In the genomic region with DNA sequence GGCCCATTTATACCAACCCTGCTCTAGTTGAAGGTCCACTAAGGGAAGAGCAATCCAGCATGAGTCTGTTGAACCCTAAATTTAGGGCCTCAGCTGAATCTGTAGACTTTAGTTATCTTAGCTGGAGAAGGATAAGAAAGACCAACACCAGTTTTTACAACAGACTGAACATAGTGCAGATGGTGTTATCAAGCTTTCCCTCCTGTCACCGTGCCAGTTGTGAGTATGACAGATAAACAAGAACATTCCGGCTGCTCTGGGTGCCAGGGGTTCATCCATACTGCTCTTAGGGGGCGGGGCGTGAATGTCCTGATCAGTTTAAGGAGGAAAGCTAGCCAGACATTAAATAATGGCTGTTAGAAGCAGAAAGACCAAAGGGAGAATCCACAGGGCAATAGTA, we compare ENCODE assay signal across 18 mouse cellular contexts. TPM values are rescaled to one million over a fixed set of nuclear protein-coding genes. Genes with fewer than 3 reads are reported as not detected.
DNase-seq lines count a peak whose midpoint lies in the region; ATAC-seq and TF ChIP-seq lines count a peak whose summit lies in the region.
"Had no signal": no experiment of that assay in that cellular context is flagged by ENCODE, and none has a peak within 500 bp of the region (broad histone marks: within the 10 kb centered on the region; RNA-seq: fewer than 3 reads in every experiment).

No protein-coding gene starts in this region.

- peaks cover 21 to 38% of the 10 kb centered on the region in 2 experiments for H3K36me3 ChIP-seq in MEL (ENCODE audit: control insufficient read depth in 1 of 2, insufficient read depth in 2 of 2, low read length in 2 of 2)
- H3K36me3 ChIP-seq in lung, postnatal 0 days (ENCODE audit: insufficient read depth, low read length): peaks cover 32% of the 10 kb centered on the region

- H3K4me2 ChIP-seq in lung, postnatal 0 days (replicated peaks; ENCODE audit: low read depth, low read length): no peak overlapping the region
- H3K4me2 ChIP-seq: heart, embryonic 13.5 days; hindbrain, embryonic 12.5 days; limb, embryonic 15.5 days; midbrain, embryonic 11.5 days had no signal

- H3K9ac ChIP-seq in MEL (ENCODE audit: control insufficient read depth, low read depth, low read length, poor library complexity, severe bottlenecking): no peak overlapping the region
- no peak overlapping the region for H3K9ac ChIP-seq in lung, postnatal 0 days (replicated peaks; ENCODE audit: low read depth)
- H3K9ac ChIP-seq: heart, embryonic 13.5 days; hindbrain, embryonic 12.5 days; limb, embryonic 15.5 days had no signal

- H3K4me3 ChIP-seq in MEL (ENCODE audit: control insufficient read depth in 1 of 2, insufficient read depth in 1 of 2, low read depth in 2 of 2, low read length in 2 of 2): no peak overlapping the region
- H3K4me3 ChIP-seq in lung, postnatal 0 days (ENCODE audit: low read depth, low read length): no peak overlapping the region
- H3K4me3 ChIP-seq: erythroblast, embryonic 14.5 days; heart, embryonic 13.5 days; hindbrain, embryonic 12.5 days; limb, embryonic 15.5 days had no signal

- peaks cover 19% of the 10 kb centered on the region for H3K79me2 ChIP-seq in MEL (ENCODE audit: control insufficient read depth, insufficient read depth, low read length, poor library complexity)

- TF ChIP-seq RAD21 in MEL (IDR thresholded peaks at IDR 0.05; ENCODE audit: low read depth, low read length): no peak

- WGBS in lung, postnatal 0 days: 81% methylated on average over 4 of the region's 4 CpGs

- ATAC-seq in lung, postnatal 0 days: no peak

- no peak for TF ChIP-seq POLR2A in MEL (IDR thresholded peaks at IDR 0.05; ENCODE audit: control insufficient read depth in 1 of 2, insufficient read depth in 1 of 2, low read depth in 1 of 2, low read length in 2 of 2, poor library complexity in 1 of 2)

- H3K9me3 ChIP-seq in MEL (replicated peaks; ENCODE audit: insufficient read depth, low read length): no peaks in the 10 kb centered on the region
- no peaks in the 10 kb centered on the region for H3K9me3 ChIP-seq in lung, postnatal 0 days (ENCODE audit: low read length)
- H3K9me3 ChIP-seq: heart, embryonic 13.5 days; hindbrain, embryonic 12.5 days; limb, embryonic 15.5 days had no signal

- peak; percentile 77 to 88 for TF ChIP-seq EP300 in MEL (IDR thresholded peaks at IDR 0.05; ENCODE audit: low read depth in 1 of 2, low read length in 2 of 2)
- no peak for TF ChIP-seq EP300 in lung, postnatal 0 days (IDR thresholded peaks at IDR 0.05)

- H3K27ac ChIP-seq in MEL (ENCODE audit: control insufficient read depth, low read depth, low read length): peak overlapping the region; percentile 2; the same call in 1 of the 2 replicates
- H3K27ac ChIP-seq in lung, postnatal 0 days (ENCODE audit: low read length): no peak overlapping the region
- H3K27ac ChIP-seq: heart, embryonic 13.5 days; hindbrain, embryonic 12.5 days; limb, embryonic 15.5 days had no signal

- TF ChIP-seq CTCF in MEL (IDR thresholded peaks at IDR 0.05 in 2 of 3, conservative IDR thresholded peaks at IDR 0.05 in 1 of 3; ENCODE audit: control insufficient read depth in 1 of 3, insufficient read depth in 1 of 3, low read depth in 2 of 3, low read length in 3 of 3, poor library complexity in 1 of 3, severe bottlenecking in 1 of 3): no peak
- no peak for TF ChIP-seq CTCF in lung, postnatal 0 days (IDR thresholded peaks at IDR 0.05)

- DNase-seq in kidney, postnatal 10 days: peak; percentile 74
- no peak for DNase-seq in kidney, adult 11 months
- DNase-seq in MEL (ENCODE audit: low read depth, low spot score): peak; percentile 80
- peak; percentile 82 for DNase-seq in c-Kit-positive CD71-positive TER-119-positive erythroid progenitor cells, embryonic 14.5 days (ENCODE audit: low spot score)
- peak; percentile 34 for DNase-seq in lung, postnatal 0 days (ENCODE audit: low spot score)
- DNase-seq in heart, adult 8-10 months (ENCODE audit: low spot score): no peak
- no peak for DNase-seq in cerebellum, adult 11-12 months
- DNase-seq in embryo, embryonic 10 days (ENCODE audit: low spot score): no peak
- DNase-seq: gastrocnemius, postnatal 25 days; thymus, adult 2 months had no signal

- H3K4me1 ChIP-seq in MEL (ENCODE audit: control insufficient read depth in 1 of 2, insufficient read depth in 2 of 2, low read length in 2 of 2): peaks cover 22 to 29% of the 10 kb centered on the region in 2 experiments
- H3K4me1 ChIP-seq in lung, postnatal 0 days (ENCODE audit: insufficient read depth, low read depth, low read length): peaks cover 19% of the 10 kb centered on the region

- H3K27me3 ChIP-seq in MEL (ENCODE audit: control insufficient read depth in 1 of 2, insufficient read depth in 2 of 2, low read length in 2 of 2): no peaks in the 10 kb centered on the region
- no peaks in the 10 kb centered on the region for H3K27me3 ChIP-seq in lung, postnatal 0 days (replicated peaks; ENCODE audit: insufficient read depth, low read length)
- H3K27me3 ChIP-seq: heart, embryonic 13.5 days; hindbrain, embryonic 12.5 days; limb, embryonic 15.5 days had no signal

TF ChIP-seq in MEL, 35 proteins besides CTCF, POLR2A, EP300 and RAD21:
- TF ChIP-seq POLR2AphosphoS2 (IDR thresholded peaks at IDR 0.05; ENCODE audit: low read length) (no peak), GABPA (IDR thresholded peaks at IDR 0.05; ENCODE audit: low read depth, low read length) (no peak), USF2 (IDR thresholded peaks at IDR 0.05; ENCODE audit: borderline replicate concordance in 1 of 2, insufficient read depth in 1 of 2, low read depth in 1 of 2, low read length in 2 of 2) (no peak), RCOR1 (IDR thresholded peaks at IDR 0.05; ENCODE audit: low read depth, low read length) (peak; percentile 79), ZNF384 (IDR thresholded peaks at IDR 0.05; ENCODE audit: low read depth, low read length) (no peak), TAL1 (IDR thresholded peaks at IDR 0.05; ENCODE audit: low read length) (peak; percentile 78), MEF2A (IDR thresholded peaks at IDR 0.05; ENCODE audit: extremely low read depth, insufficient replicate concordance, low read depth, low read length, poor library complexity, severe bottlenecking) (peak; percentile 63; the same call in 1 of the 2 replicates), KAT2A (conservative IDR thresholded peaks at IDR 0.05; ENCODE audit: low read depth, low read length) (no peak), USF1 (IDR thresholded peaks at IDR 0.05; ENCODE audit: low read depth, low read length) (0 out of 2 replicates have a peak, but pooled peaks have one; percentile 8), SIN3A (IDR thresholded peaks at IDR 0.05; ENCODE audit: low read length) (peak; percentile 76), BHLHE40 (IDR thresholded peaks at IDR 0.05; ENCODE audit: borderline replicate concordance, low read depth, low read length) (no peak; the same call in 1 of the 2 replicates), CHD2 (IDR thresholded peaks at IDR 0.05; ENCODE audit: low read length) (no peak), GATA1 (IDR thresholded peaks at IDR 0.05; ENCODE audit: low read depth, low read length) (peak; percentile 93), TBP (IDR thresholded peaks at IDR 0.05; ENCODE audit: low read depth, low read length) (no peak), MAZ (IDR thresholded peaks at IDR 0.05; ENCODE audit: low read depth, low read length) (no peak), ETS1 (IDR thresholded peaks at IDR 0.05; ENCODE audit: low read depth, low read length) (peak; percentile 92), MXI1 (IDR thresholded peaks at IDR 0.05; ENCODE audit: low read depth, low read length) (peak; percentile 64), TCF12 (IDR thresholded peaks at IDR 0.05; ENCODE audit: low read depth, low read length) (peak; percentile 93), MYC (IDR thresholded peaks at IDR 0.05; ENCODE audit: low read depth, low read length) (no peak), MAFK (IDR thresholded peaks at IDR 0.05; ENCODE audit: borderline replicate concordance, low read depth, low read length) (peak; percentile 15; the same call in 1 of the 2 replicates), MYB (IDR thresholded peaks at IDR 0.05; ENCODE audit: low read depth, low read length) (peak; percentile 9; the same call in 1 of the 2 replicates), MAX (IDR thresholded peaks at IDR 0.05; ENCODE audit: low read length) (0 out of 2 replicates have a peak, but pooled peaks have one; percentile 24)

RNA-seq across cellular contexts. Expression of a gene that starts 5.4 kb away (rescaled TPM):
- 7.8 and 8.6 TPM in 2 replicates for total RNA-seq in MEL (2012; rRNA removed)
- polyA plus RNA-seq in MEL (2012; ENCODE audit: insufficient read depth in 1 of 2, insufficient read length in 2 of 2, low read depth in 1 of 2, low replicate concordance in 2 of 2, missing spikeins in 1 of 2): 10 to 100 TPM in 1 of 2 experiments, not detected in 1; 10.7 TPM
- polyA plus RNA-seq in lung, postnatal 0 days (2015; fragmentation: Nextera tagmentation; extraction: Ambion mirVana): 6.5 and 6.9 TPM in 2 replicates
- total RNA-seq in heart, adult 8-10 months (2022): 10 to 100 TPM; 13.0 to 15.0 (median 14.3) TPM

RNA-seq across cellular contexts. Expression of a gene that starts 41.6 kb away (rescaled TPM):
- total RNA-seq in MEL (2012; rRNA removed): not detected in 2 replicates
- not detected for polyA plus RNA-seq in MEL (2012; ENCODE audit: insufficient read depth in 1 of 2, insufficient read length in 2 of 2, low read depth in 1 of 2, low replicate concordance in 2 of 2, missing spikeins in 1 of 2)
- polyA plus RNA-seq in lung, postnatal 0 days (2015; fragmentation: Nextera tagmentation; extraction: Ambion mirVana): not detected in 2 replicates
- total RNA-seq in heart, adult 8-10 months (2022): not detected
- total RNA-seq: gastrocnemius, postnatal 25 days; left cerebral cortex, adult 8-10 months had no signal
- polyA plus RNA-seq: C2C12; erythroblast, embryonic 14.5 days; hindbrain, embryonic 12.5 days; large intestine, adult 2 months; midbrain, embryonic 11.5 days had no signal

RNA-seq across cellular contexts. Expression of a gene that starts 49.7 kb away (rescaled TPM):
- not detected in 2 replicates for total RNA-seq in MEL (2012; rRNA removed)
- polyA plus RNA-seq in MEL (2012; ENCODE audit: insufficient read depth in 1 of 2, insufficient read length in 2 of 2, low read depth in 1 of 2, low replicate concordance in 2 of 2, missing spikeins in 1 of 2): not detected
- 0.08 and 0.10 TPM in 2 replicates for polyA plus RNA-seq in lung, postnatal 0 days (2015; fragmentation: Nextera tagmentation; extraction: Ambion mirVana)
- under 1 TPM in 1 of 4 experiments, not detected in 3; 0.32 TPM for total RNA-seq in heart, adult 8-10 months (2022)
- polyA plus RNA-seq: erythroblast, embryonic 14.5 days; heart, embryonic 13.5 days; midbrain, embryonic 11.5 days had no signal

RNA-seq across cellular contexts. Expression of a gene that starts 54.0 kb away (rescaled TPM):
- total RNA-seq in MEL (2012; rRNA removed): not detected in 2 replicates
- under 1 TPM in 1 of 2 experiments, not detected in 1; 0.19 TPM for polyA plus RNA-seq in MEL (2012; ENCODE audit: insufficient read depth in 1 of 2, insufficient read length in 2 of 2, low read depth in 1 of 2, low replicate concordance in 2 of 2, missing spikeins in 1 of 2)
- polyA plus RNA-seq in lung, postnatal 0 days (2015; fragmentation: Nextera tagmentation; extraction: Ambion mirVana): 3.9 and 5.2 TPM in 2 replicates
- total RNA-seq in heart, adult 8-10 months (2022): under 1 TPM in 2 of 4 experiments, not detected in 2; 0.22 to 0.90 TPM
- polyA plus RNA-seq: erythroblast, embryonic 14.5 days had no signal

Comparison
In these comparisons a context has a peak if more than half of its experiments do, and no peak if none do; other contexts are left out.
1. DNase-seq: peak in kidney, postnatal 10 days (single experiment), MEL (single experiment), c-Kit-positive CD71-positive TER-119-positive erythroid progenitor cells, embryonic 14.5 days (single experiment) and lung, postnatal 0 days (single experiment); none in kidney, adult 11 months (single experiment), heart, adult 8-10 months (single experiment), cerebellum, adult 11-12 months (single experiment) and embryo, embryonic 10 days (single experiment).